Mouse (Mus musculus): ENCODE measurements around the gene Angpt4. TPM values are rescaled to one million over a fixed set of nuclear protein-coding genes. Genes with fewer than 3 reads are reported as not detected.

Gene Angpt4
- total and polyA plus RNA-seq, 3 experiments, result 0.04 TPM; not detected in 2

DNA sequence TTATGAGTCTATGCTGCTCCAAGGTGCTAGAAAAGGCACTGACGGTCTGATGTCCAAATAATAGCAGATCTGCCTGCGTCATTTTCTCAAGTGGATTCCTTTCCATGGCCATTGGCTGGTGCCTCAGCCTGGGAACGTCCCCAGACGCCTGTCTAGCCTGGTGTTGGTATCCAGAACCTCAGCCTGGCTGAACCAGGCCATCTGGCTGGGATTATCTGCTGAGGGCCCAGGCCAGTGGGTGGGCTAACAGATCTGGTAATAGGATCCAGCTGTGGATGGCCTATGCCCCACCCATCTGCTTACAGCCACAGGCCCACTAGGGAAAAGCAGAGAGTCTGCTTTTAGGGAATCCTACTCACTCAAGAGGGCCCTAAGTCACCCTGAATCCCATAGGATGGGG, 10.6 kb downstream of the Angpt4 start:
- in situ Hi-C loops (cut with MboI; ENCODE audit: low pct_ligation_motif_present, low pct_unique_long_range_greater_than_20kb, low sequenced_read_pairs), result no loop called here
- TF ChIP-seq EP300 (IDR thresholded peaks at IDR 0.05; ENCODE audit: low read length), result no peak
- no peak for TF ChIP-seq MEF2A (IDR thresholded peaks at IDR 0.05; ENCODE audit: borderline replicate concordance, low read depth, low read length)
- TF ChIP-seq ZMIZ1 (IDR thresholded peaks at IDR 0.05; ENCODE audit: low read depth, low read length), result no peak
- TF ChIP-seq HCFC1 (IDR thresholded peaks at IDR 0.05; ENCODE audit: low read depth, low read length), result no peak
- no peak for TF ChIP-seq ZKSCAN1 (IDR thresholded peaks at IDR 0.05; ENCODE audit: borderline replicate concordance, low read depth, low read length)
- no peak for TF ChIP-seq CHD2 (IDR thresholded peaks at IDR 0.05; ENCODE audit: low read length)
- no peak for TF ChIP-seq JUND (conservative IDR thresholded peaks at IDR 0.05; ENCODE audit: low read depth, low read length)
- TF ChIP-seq TCF12 (IDR thresholded peaks at IDR 0.05; ENCODE audit: low read depth, low read length), result no peak
- no peak for DNase-seq (ENCODE audit: extremely low read depth)
- Histone ChIP-seq H3K4me1 (ENCODE audit: control insufficient read depth in 1 of 2, insufficient read depth in 2 of 2) (no peaks in the 10 kb centered on the region), H3K9me3 (replicated peaks; ENCODE audit: low read length) (peaks cover 2% of the 10 kb centered on the region), H3K27ac (ENCODE audit: insufficient read depth, low read depth) (no peak overlapping the region), H3K79me2 (replicated peaks; ENCODE audit: control insufficient read depth, extremely low read depth, insufficient read depth, poor library complexity, severe bottlenecking) (no peaks in the 10 kb centered on the region), H3K27me3 (replicated peaks) (peaks cover 93% of the 10 kb centered on the region), H3K9ac (ENCODE audit: insufficient read depth, low read depth) (no peak overlapping the region), H3K36me3 (replicated peaks in 1 of 2; ENCODE audit: control insufficient read depth in 1 of 2, insufficient read depth in 1 of 2, low read length in 1 of 2) (no peaks in the 10 kb centered on the region), H3K4me3 (replicated peaks in 1 of 3; ENCODE audit: low read depth in 2 of 3, low read length in 2 of 3, poor library complexity in 1 of 3) (no peak overlapping the region), H3K4me2 (ENCODE audit: insufficient read depth, low read depth, poor library complexity, severe bottlenecking) (no peak overlapping the region)
- dilution Hi-C loops (cut with MboI; ENCODE audit: extremely low pct_ligation_motif_present, extremely low pct_unique_long_range_greater_than_20kb, low sequenced_read_pairs), result no loop called here

DNA sequence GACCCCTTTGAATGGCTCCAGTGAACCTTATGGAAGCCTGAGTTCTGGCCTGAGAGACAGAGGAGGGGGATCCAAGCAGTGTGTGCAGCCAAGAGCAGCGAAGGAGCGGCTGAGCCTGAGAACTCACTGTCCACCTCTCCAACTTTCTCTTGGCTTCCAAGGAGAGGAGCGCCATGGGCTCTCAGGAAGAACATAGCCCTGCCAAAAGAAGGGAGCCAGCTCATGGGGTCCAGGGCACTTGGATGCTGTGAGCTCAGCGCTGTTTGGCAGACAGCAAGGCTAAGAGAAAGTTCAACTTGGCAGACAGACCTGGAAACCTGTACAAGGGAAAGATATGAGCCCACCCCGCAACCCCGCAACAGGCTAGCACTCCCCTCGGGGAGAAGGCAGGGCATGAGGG, 13.3 kb downstream of the Angpt4 start:
- Histone ChIP-seq H3K27me3 (replicated peaks) (peaks cover 93% of the 10 kb centered on the region), H3K27ac (ENCODE audit: insufficient read depth, low read depth) (no peak overlapping the region), H3K4me3 (replicated peaks in 1 of 3; ENCODE audit: low read depth in 2 of 3, low read length in 2 of 3, poor library complexity in 1 of 3) (no peak overlapping the region), H3K9ac (ENCODE audit: insufficient read depth, low read depth) (no peak overlapping the region), H3K9me3 (replicated peaks; ENCODE audit: low read length) (peaks cover 2% of the 10 kb centered on the region), H3K79me2 (replicated peaks; ENCODE audit: control insufficient read depth, extremely low read depth, insufficient read depth, poor library complexity, severe bottlenecking) (no peaks in the 10 kb centered on the region), H3K4me2 (ENCODE audit: insufficient read depth, low read depth, poor library complexity, severe bottlenecking) (no peak overlapping the region), H3K4me1 (ENCODE audit: control insufficient read depth in 1 of 2, insufficient read depth in 2 of 2) (no peaks in the 10 kb centered on the region), H3K36me3 (replicated peaks in 1 of 2; ENCODE audit: control insufficient read depth in 1 of 2, insufficient read depth in 1 of 2, low read length in 1 of 2) (no peaks in the 10 kb centered on the region)
- dilution Hi-C loops (cut with MboI; ENCODE audit: extremely low pct_ligation_motif_present, extremely low pct_unique_long_range_greater_than_20kb, low sequenced_read_pairs) (no loop called here), in situ Hi-C loops (cut with MboI; ENCODE audit: low pct_ligation_motif_present, low pct_unique_long_range_greater_than_20kb, low sequenced_read_pairs) (no loop called here)
- no peak for DNase-seq (ENCODE audit: extremely low read depth)
- TF ChIP-seq CHD2 (IDR thresholded peaks at IDR 0.05; ENCODE audit: low read length) (no peak), ZC3H11A (IDR thresholded peaks at IDR 0.05; ENCODE audit: low read depth, low read length) (no peak), IRF4 (IDR thresholded peaks at IDR 0.05; ENCODE audit: low read depth, low read length) (no peak), MYC (IDR thresholded peaks at IDR 0.05; ENCODE audit: low read depth, low read length) (no peak), UBTF (IDR thresholded peaks at IDR 0.05; ENCODE audit: low read depth, low read length) (no peak), MAZ (IDR thresholded peaks at IDR 0.05; ENCODE audit: low read depth, low read length) (no peak)

DNA sequence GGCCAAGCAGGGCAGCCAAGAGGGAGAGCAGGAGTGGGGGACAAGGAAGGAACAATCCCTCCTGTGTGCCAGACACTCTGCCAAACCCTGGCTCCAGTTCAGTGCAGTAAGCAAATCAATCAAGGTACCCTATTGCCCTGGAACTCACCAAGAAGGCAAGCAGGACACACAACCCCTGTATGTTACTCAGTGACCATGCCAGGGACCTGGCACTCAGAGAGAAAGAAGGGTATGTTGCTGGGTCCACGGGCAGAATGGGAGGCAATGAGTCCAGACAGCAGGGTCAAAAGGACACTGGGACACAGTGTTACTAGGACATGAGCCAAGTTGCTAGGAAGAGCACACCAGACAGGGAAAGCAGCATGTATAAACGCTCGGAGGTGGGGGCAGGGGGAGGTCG, 14.7 kb downstream of the Angpt4 start:
- Histone ChIP-seq H3K9me3 (replicated peaks; ENCODE audit: low read length) (peaks cover 2% of the 10 kb centered on the region), H3K79me2 (replicated peaks; ENCODE audit: control insufficient read depth, extremely low read depth, insufficient read depth, poor library complexity, severe bottlenecking) (no peaks in the 10 kb centered on the region), H3K27ac (ENCODE audit: insufficient read depth, low read depth) (no peak overlapping the region), H3K9ac (ENCODE audit: insufficient read depth, low read depth) (no peak overlapping the region), H3K36me3 (replicated peaks in 1 of 2; ENCODE audit: control insufficient read depth in 1 of 2, insufficient read depth in 1 of 2, low read length in 1 of 2) (no peaks in the 10 kb centered on the region), H3K4me2 (ENCODE audit: insufficient read depth, low read depth, poor library complexity, severe bottlenecking) (no peak overlapping the region), H3K4me1 (ENCODE audit: control insufficient read depth in 1 of 2, insufficient read depth in 2 of 2) (no peaks in the 10 kb centered on the region), H3K27me3 (replicated peaks) (peaks cover 92% of the 10 kb centered on the region), H3K4me3 (replicated peaks in 1 of 3; ENCODE audit: low read depth in 2 of 3, low read length in 2 of 3, poor library complexity in 1 of 3) (no peak overlapping the region)
- dilution Hi-C loops (cut with MboI; ENCODE audit: extremely low pct_ligation_motif_present, extremely low pct_unique_long_range_greater_than_20kb, low sequenced_read_pairs) (no loop called here), in situ Hi-C loops (cut with MboI; ENCODE audit: low pct_ligation_motif_present, low pct_unique_long_range_greater_than_20kb, low sequenced_read_pairs) (no loop called here)
- no peak for DNase-seq (ENCODE audit: extremely low read depth)
- TF ChIP-seq USF1 (IDR thresholded peaks at IDR 0.05; ENCODE audit: low read depth, low read length) (no peak), USF2 (conservative IDR thresholded peaks at IDR 0.05; ENCODE audit: low read depth, low read length) (no peak), KAT2A (IDR thresholded peaks at IDR 0.05; ENCODE audit: insufficient replicate concordance, low read length) (no peak), E2F4 (IDR thresholded peaks at IDR 0.05; ENCODE audit: insufficient replicate concordance, low read depth, low read length) (no peak)
